Comparison of ENCODE assay signal across 9 mouse cellular contexts in genomic region chr17:50418863-50419383, GRCm38 (mm10).
A peak's percentile ranks its signal among the peaks of the same experiment; 100 is the strongest.
DNase-seq lines count a peak whose midpoint lies in the region; ATAC-seq and TF ChIP-seq lines count a peak whose summit lies in the region.
"Had no signal": no experiment of that assay in that cellular context is flagged by ENCODE, and none has a peak within 500 bp of the region (broad histone marks: within the 10 kb centered on the region; RNA-seq: fewer than 3 reads in every experiment).

No protein-coding gene starts in this region.

- H3K4me3 ChIP-seq in spleen, adult 2 months (ENCODE audit: extremely low read depth, insufficient read depth, insufficient read length), result no peak overlapping the region
- no peak overlapping the region for H3K4me3 ChIP-seq in forebrain, embryonic 12.5 days (replicated peaks)
- H3K4me3 ChIP-seq: myocyte had no signal

- 63% methylated on average over 3 of the region's 3 CpGs for WGBS in spleen, adult 2 months
- WGBS in forebrain, embryonic 12.5 days, result 61% methylated on average over 3 of the region's 3 CpGs

- H3K27ac ChIP-seq in spleen, adult 2 months (ENCODE audit: insufficient read depth, low read length), result no peak overlapping the region
- no peak overlapping the region for H3K27ac ChIP-seq in forebrain, embryonic 12.5 days

- peak; percentile 55 for DNase-seq in layer of hippocampus, adult 11-12 months (ENCODE audit: low spot score)
- no peak for DNase-seq in layer of hippocampus, postnatal 14 days (ENCODE audit: low spot score in 2 of 2)
- DNase-seq in R1 (ENCODE audit: low read depth, low spot score), result peak; percentile 31
- peak; percentile 45 for DNase-seq in embryo, embryonic 11 days
- peak; percentile 34 to 67 for DNase-seq in kidney, postnatal 36 days
- DNase-seq in spleen, adult 2 months (ENCODE audit: low read depth in 1 of 2, low spot score in 2 of 2), result peak; percentile 44 to 46
- no peak for DNase-seq in frontal cortex, postnatal 10 days (ENCODE audit: low spot score in 2 of 2)

- peaks cover 6% of the 10 kb centered on the region; the same call in 1 of the 2 replicates for H3K9me3 ChIP-seq in forebrain, embryonic 12.5 days

- no peak for TF ChIP-seq POLR2A in spleen, adult 2 months (IDR thresholded peaks at IDR 0.05; ENCODE audit: low read depth, low read length)

- H3K36me3 ChIP-seq in spleen, adult 2 months (ENCODE audit: control insufficient read depth, insufficient read depth, low read length), result no peaks in the 10 kb centered on the region
- no peaks in the 10 kb centered on the region for H3K36me3 ChIP-seq in forebrain, embryonic 12.5 days (replicated peaks)

- H3K9ac ChIP-seq in forebrain, embryonic 12.5 days, result no peak overlapping the region

- no peak for ATAC-seq in forebrain, embryonic 12.5 days (ENCODE audit: low FRiP score)

- H3K27me3 ChIP-seq in spleen, adult 2 months (ENCODE audit: control insufficient read depth, insufficient read depth, low read length), result no peaks in the 10 kb centered on the region
- no peaks in the 10 kb centered on the region for H3K27me3 ChIP-seq in forebrain, embryonic 12.5 days

- peaks cover 12% of the 10 kb centered on the region; the same call in 1 of the 2 replicates for H3K4me1 ChIP-seq in spleen, adult 2 months (ENCODE audit: control insufficient read depth, insufficient read depth, insufficient read length)
- no peaks in the 10 kb centered on the region for H3K4me1 ChIP-seq in forebrain, embryonic 12.5 days

- no peak overlapping the region for H3K4me2 ChIP-seq in forebrain, embryonic 12.5 days

- TF ChIP-seq CTCF in spleen, adult 2 months (IDR thresholded peaks at IDR 0.05; ENCODE audit: extremely low read depth, insufficient read depth, insufficient read length, insufficient replicate concordance), result peak; percentile 24; the same call in 1 of the 2 replicates

Comparison
In these comparisons a context has a peak if more than half of its experiments do, and no peak if none do; other contexts are left out.
1. DNase-seq: peak in layer of hippocampus, adult 11-12 months (single experiment), R1 (single experiment), embryo, embryonic 11 days (single experiment), kidney, postnatal 36 days (2 of 2) and spleen, adult 2 months (2 of 2); none in layer of hippocampus, postnatal 14 days (0 of 2) and frontal cortex, postnatal 10 days (0 of 2).